18 mouse cellular contexts compared by ENCODE assay signal in genomic region chr6:146302574-146303130, GRCm38 (mm10).
A peak's percentile ranks its signal among the peaks of the same experiment; 100 is the strongest.
DNase-seq lines count a peak whose midpoint lies in the region; ATAC-seq and TF ChIP-seq lines count a peak whose summit lies in the region.
"Had no signal": no experiment of that assay in that cellular context is flagged by ENCODE, and none has a peak within 500 bp of the region (broad histone marks: within the 10 kb centered on the region; RNA-seq: fewer than 3 reads in every experiment).

No protein-coding gene starts in this region.

- H3K4me3 ChIP-seq in midbrain, embryonic 16.5 days (ENCODE audit: low read depth, low read length), result no peak overlapping the region
- no peak overlapping the region for H3K4me3 ChIP-seq in midbrain, embryonic 10.5 days
- H3K4me3 ChIP-seq in midbrain, postnatal 0 days (ENCODE audit: low read depth, low read length), result no peak overlapping the region
- H3K4me3 ChIP-seq: embryonic facial prominence, embryonic 15.5 days; forebrain, embryonic 13.5 days; gastrocnemius, adult 2 months; limb, embryonic 15.5 days; megakaryocyte, embryonic 14.5 days had no signal

- H3K4me1 ChIP-seq in midbrain, embryonic 16.5 days (ENCODE audit: control insufficient read depth, insufficient read depth, low read length), result no peaks in the 10 kb centered on the region; the same call in 1 of the 2 replicates
- 0 out of 2 replicates have a peak, but pooled peaks cover 9% of the 10 kb centered on the region for H3K4me1 ChIP-seq in midbrain, embryonic 10.5 days
- H3K4me1 ChIP-seq in midbrain, postnatal 0 days (ENCODE audit: insufficient read depth, low read length), result no peaks in the 10 kb centered on the region
- H3K4me1 ChIP-seq: forebrain, embryonic 13.5 days had no signal

- peak; percentile 48 for ATAC-seq in midbrain, embryonic 16.5 days
- peak; percentile 41; the same call in 1 of the 2 replicates for ATAC-seq in midbrain, postnatal 0 days (ENCODE audit: low FRiP score)
- ATAC-seq: activated CD4-positive, CD25-positive, alpha-beta regulatory T cell, adult 4 months; forebrain, embryonic 13.5 days; intestine, postnatal 0 days had no signal

- H3K9ac ChIP-seq in midbrain, embryonic 16.5 days (ENCODE audit: low read depth, low read length), result no peak overlapping the region
- H3K9ac ChIP-seq in midbrain, postnatal 0 days (replicated peaks; ENCODE audit: low read length, poor library complexity, severe bottlenecking), result no peak overlapping the region
- H3K9ac ChIP-seq: embryonic facial prominence, embryonic 15.5 days; forebrain, embryonic 13.5 days; limb, embryonic 15.5 days; lung, embryonic 14.5 days had no signal

- H3K9me3 ChIP-seq in midbrain, embryonic 16.5 days (replicated peaks; ENCODE audit: control insufficient read depth, low read length, poor library complexity, severe bottlenecking), result no peaks in the 10 kb centered on the region
- H3K9me3 ChIP-seq in midbrain, embryonic 10.5 days (replicated peaks), result no peaks in the 10 kb centered on the region
- no peaks in the 10 kb centered on the region for H3K9me3 ChIP-seq in midbrain, postnatal 0 days (ENCODE audit: low read length)
- H3K9me3 ChIP-seq: embryonic facial prominence, embryonic 15.5 days; limb, embryonic 15.5 days had no signal

- peak; percentile 34 for DNase-seq in layer of hippocampus, adult 11-12 months (ENCODE audit: low spot score)
- no peak for DNase-seq in layer of hippocampus, postnatal 25 days (ENCODE audit: extremely low spot score in 1 of 2, low spot score in 1 of 2)
- DNase-seq in midbrain, embryonic 10.5 days (ENCODE audit: low spot score), result no peak
- DNase-seq in midbrain, postnatal 0 days (ENCODE audit: low spot score), result peak; percentile 37
- no peak for DNase-seq in adrenal gland, adult (ENCODE audit: inconsistent age in 2 of 2, low spot score in 1 of 2)
- no peak for DNase-seq in lung, postnatal 14 days
- DNase-seq: cerebellum, adult 18-20 months; gastrocnemius, adult 2 months; heart, postnatal 14 days; kidney, postnatal 36 days; lung, embryonic 14.5 days had no signal

- no peaks in the 10 kb centered on the region for H3K36me3 ChIP-seq in midbrain, embryonic 16.5 days (ENCODE audit: control insufficient read depth, insufficient read depth, low read length)
- H3K36me3 ChIP-seq in midbrain, embryonic 10.5 days, result no peaks in the 10 kb centered on the region
- no peaks in the 10 kb centered on the region for H3K36me3 ChIP-seq in midbrain, postnatal 0 days (ENCODE audit: insufficient read depth, low read length)
- H3K36me3 ChIP-seq: embryonic facial prominence, embryonic 15.5 days; limb, embryonic 15.5 days had no signal

- H3K27me3 ChIP-seq in midbrain, embryonic 16.5 days (ENCODE audit: control insufficient read depth, insufficient read depth, low read depth, low read length), result no peaks in the 10 kb centered on the region
- no peaks in the 10 kb centered on the region for H3K27me3 ChIP-seq in midbrain, embryonic 10.5 days (ENCODE audit: low read depth, poor library complexity, severe bottlenecking)
- H3K27me3 ChIP-seq in midbrain, postnatal 0 days (ENCODE audit: insufficient read depth, low read length), result no peaks in the 10 kb centered on the region
- H3K27me3 ChIP-seq: embryonic facial prominence, embryonic 15.5 days; forebrain, embryonic 13.5 days; limb, embryonic 15.5 days; megakaryocyte, embryonic 14.5 days had no signal

- 74% methylated on average over 8 of the region's 8 CpGs for WGBS in midbrain, embryonic 16.5 days
- WGBS in midbrain, embryonic 10.5 days, result 89% methylated on average over 8 of the region's 8 CpGs
- WGBS in midbrain, postnatal 0 days, result 70% methylated on average over 8 of the region's 8 CpGs

- TF ChIP-seq CTCF in midbrain, postnatal 0 days (IDR thresholded peaks at IDR 0.05), result no peak

- no peak overlapping the region for H3K27ac ChIP-seq in midbrain, embryonic 16.5 days (ENCODE audit: low read length)
- H3K27ac ChIP-seq in midbrain, embryonic 10.5 days (replicated peaks), result no peak overlapping the region; the same call in 1 of the 2 replicates
- no peak overlapping the region for H3K27ac ChIP-seq in midbrain, postnatal 0 days (ENCODE audit: low read depth, low read length)
- H3K27ac ChIP-seq: embryonic facial prominence, embryonic 15.5 days; forebrain, embryonic 13.5 days; gastrocnemius, adult 2 months; limb, embryonic 15.5 days had no signal

- no peak overlapping the region for H3K4me2 ChIP-seq in midbrain, embryonic 16.5 days (ENCODE audit: low read length)
- no peak overlapping the region for H3K4me2 ChIP-seq in midbrain, postnatal 0 days (ENCODE audit: low read depth, low read length, poor library complexity, severe bottlenecking)
- H3K4me2 ChIP-seq: embryonic facial prominence, embryonic 15.5 days; forebrain, embryonic 13.5 days; limb, embryonic 15.5 days; lung, embryonic 14.5 days had no signal

Comparison
In these comparisons a context has a peak if more than half of its experiments do, and no peak if none do; other contexts are left out.
1. DNase-seq: peak in layer of hippocampus, adult 11-12 months (single experiment) and midbrain, postnatal 0 days (single experiment); none in layer of hippocampus, postnatal 25 days (0 of 2), midbrain, embryonic 10.5 days (single experiment), adrenal gland, adult (0 of 2) and lung, postnatal 14 days (single experiment).